Mouse (Mus musculus) embryo, embryonic 11 days (tissue): ENCODE measurements around the gene Mrpl49.

ENCODE experiments used
- DNase-seq: peaks from one replicate; pipeline ENCODE4 v3.0.0-alpha.2; 2015

Mrpl49 gene

GRCm38 (mm10) chr19:6067011-6067723, 9.6 kb upstream of the Mrpl49 start:
- DNase-seq: peak; percentile 91

GRCm38 (mm10) chr19:6066571-6066970, 9.0 kb upstream of the Mrpl49 start:
- DNase-seq: no peak

GRCm38 (mm10) chr19:6063081-6063480, 5.5 kb upstream of the Mrpl49 start:
- DNase-seq: no peak

- no peak for DNase-seq
These were observed 4.8 kb upstream of the Mrpl49 start for GRCm38 (mm10) chr19:6062418-6062817.

- DNase-seq: peak; percentile 59
These were observed 4.2 kb upstream of the Mrpl49 start for GRCm38 (mm10) chr19:6061641-6062302.

- DNase-seq: peak; percentile 96
These were observed 3.5 kb upstream of the Mrpl49 start, which contains the start of gene Znhit2 for GRCm38 (mm10) chr19:6061021-6061533. Gene Znhit2 (plus strand): TSS chr19:6061192.

GRCm38 (mm10) chr19:6058966-6059365, 1.4 kb upstream of the Mrpl49 start:
- DNase-seq: no peak

GRCm38 (mm10) chr19:6058513-6058912, 928 bp upstream of the Mrpl49 start:
- DNase-seq: no peak

- no peak for DNase-seq
These were observed 889 bp downstream of the Mrpl49 start for GRCm38 (mm10) chr19:6056696-6057095.

GRCm38 (mm10) chr19:6054296-6054695, 3.3 kb downstream of the Mrpl49 start:
- no peak for DNase-seq

- no peak for DNase-seq
These were observed 5.1 kb downstream of the Mrpl49 start for GRCm38 (mm10) chr19:6052516-6052915.

GRCm38 (mm10) chr19:6048681-6049410, 8.7 kb downstream of the Mrpl49 start:
- DNase-seq: no peak

GRCm38 (mm10) chr19:6047899-6048166, 9.8 kb downstream of the Mrpl49 start:
- DNase-seq: no peak

GRCm38 (mm10) chr19:6047154-6047898, 10.3 kb downstream of the Mrpl49 start:
- DNase-seq: no peak

GRCm38 (mm10) chr19:6046294-6047153, 11.1 kb downstream of the Mrpl49 start, which contains the start of gene Syvn1:
Gene Syvn1 (plus strand): TSS chr19:6046576.
- DNase-seq: peak; percentile 95

GRCm38 (mm10) chr19:6045366-6046293, 12.0 kb downstream of the Mrpl49 start:
- DNase-seq: no peak

GRCm38 (mm10) chr19:6044102-6044501, 13.5 kb downstream of the Mrpl49 start:
- peak; percentile 39 for DNase-seq

GRCm38 (mm10) chr19:6042293-6042692, 15.3 kb downstream of the Mrpl49 start:
- no peak for DNase-seq

- no peak for DNase-seq
These were observed 17.6 kb downstream of the Mrpl49 start for GRCm38 (mm10) chr19:6040002-6040401.

- DNase-seq: no peak
These were observed 19.3 kb downstream of the Mrpl49 start for GRCm38 (mm10) chr19:6038326-6038725.

GRCm38 (mm10) chr19:6037695-6038094, 19.9 kb downstream of the Mrpl49 start:
- DNase-seq: no peak
